Mouse (Mus musculus): Measurements from ENCODE around the gene Ffar1.

DNA sequence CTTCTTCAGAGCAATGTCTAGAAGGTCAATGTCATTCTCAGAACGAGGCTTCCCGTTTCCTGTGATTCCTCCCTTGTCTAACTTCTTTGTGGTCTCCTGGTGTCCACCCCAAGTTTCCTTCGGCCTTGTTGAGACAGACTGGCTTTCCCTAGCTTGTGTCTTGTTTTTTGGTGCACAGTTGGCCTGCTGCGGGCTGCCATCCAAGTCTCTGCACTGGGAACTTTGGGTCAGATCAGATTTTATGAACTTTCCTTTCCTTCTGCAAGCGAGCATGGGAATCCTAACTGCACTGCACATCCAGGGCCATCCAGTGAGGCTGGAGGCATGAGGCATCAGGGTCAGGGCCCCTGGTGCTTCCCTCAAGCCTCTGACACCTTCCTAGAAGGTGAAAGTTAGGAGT, 39.8 kb downstream of the Ffar1 start:
- TF ChIP-seq USF1 (IDR thresholded peaks at IDR 0.05; ENCODE audit: low read depth) = no peak
- TF ChIP-seq CTCF (IDR thresholded peaks at IDR 0.05; ENCODE audit: control insufficient read depth, insufficient read depth, insufficient read length) = no peak
- TF ChIP-seq MYOD1 (IDR thresholded peaks at IDR 0.05; ENCODE audit: control insufficient read depth, insufficient read length, low read depth) = no peak

Data from C2C12 (cell line).